Mouse (Mus musculus): ENCODE measurements around the gene Sult6b2.

GRCm38 (mm10) chr6:142769896-142770295, 34.4 kb downstream of the Sult6b2 start:
- TF ChIP-seq CTCF (IDR thresholded peaks at IDR 0.05; ENCODE audit: control insufficient read depth, insufficient read depth, insufficient replicate concordance, low read depth, low read length) (no peak), POLR2A (IDR thresholded peaks at IDR 0.05; ENCODE audit: control insufficient read depth, low read depth, low read length) (no peak)
